Mouse (Mus musculus): ENCODE measurements around the gene Denr. TPM values are rescaled to one million over a fixed set of nuclear protein-coding genes. Genes with fewer than 3 reads are reported as not detected.

Denr gene
- polyA plus RNA-seq, 1 experiment from 2014 or later = 117 TPM

DNA sequence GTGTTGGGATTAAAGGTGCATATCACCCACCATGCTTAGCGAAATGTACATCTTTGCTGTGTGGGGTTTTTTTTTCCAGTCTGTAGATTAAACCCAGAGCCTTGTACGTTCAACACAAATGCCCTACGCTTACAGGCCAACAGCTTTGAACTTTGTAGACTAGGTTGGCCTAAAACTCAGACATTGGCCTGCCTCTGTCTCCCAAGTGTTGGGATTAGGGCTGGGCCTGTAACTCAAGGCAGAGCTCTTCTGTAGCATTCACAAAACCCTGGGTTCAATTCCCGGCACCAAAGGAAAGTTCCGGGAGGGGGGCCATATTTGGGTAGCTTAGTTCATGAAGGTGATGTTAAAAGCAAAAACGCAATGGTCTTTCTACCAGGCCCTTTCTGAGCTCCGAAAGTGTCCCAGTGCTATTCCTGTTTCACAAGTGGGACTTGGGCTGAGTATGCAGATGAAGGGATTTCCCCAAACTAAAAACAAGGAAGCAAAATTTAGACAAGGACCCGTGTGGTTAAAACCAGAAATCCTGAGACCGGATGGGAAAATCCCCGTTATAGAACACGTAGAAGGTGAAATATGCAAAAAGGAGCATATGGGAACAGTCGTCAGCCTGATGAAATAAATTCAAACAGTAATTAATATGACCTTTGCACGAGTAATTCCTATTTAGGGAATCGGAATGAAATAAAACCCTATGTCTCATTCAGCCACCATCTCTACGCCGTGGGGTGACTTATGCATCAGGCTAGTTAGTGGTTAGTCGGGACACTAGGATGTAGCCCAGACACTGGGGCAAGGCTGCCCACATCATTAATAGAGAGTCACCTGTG lies 614 bp upstream of the Denr start:
- ATAC-seq (no peak), DNase-seq (ENCODE audit: low read depth, low spot score) (peak; percentile 42)
- H3K27me3 ChIP-seq = no peaks in the 10 kb centered on the region
- in situ Hi-C loops (cut with MboI; ENCODE audit: low pct_unique_long_range_greater_than_20kb) = loop anchor here (5.0 kb wide), 1 partner anchor 89 kb away; no protein-coding TSS in a partner anchor
- POLR2A ChIA-PET = no interaction called here
- no peak for TF ChIP-seq CTCF (IDR thresholded peaks at IDR 0.05)
- CTCF ChIA-PET = interaction anchor here (0.6 to 1.1 kb wide), 5 partner anchors 86 to 297 kb away, joined by 3 read pairs; no protein-coding TSS in a partner anchor

DNA sequence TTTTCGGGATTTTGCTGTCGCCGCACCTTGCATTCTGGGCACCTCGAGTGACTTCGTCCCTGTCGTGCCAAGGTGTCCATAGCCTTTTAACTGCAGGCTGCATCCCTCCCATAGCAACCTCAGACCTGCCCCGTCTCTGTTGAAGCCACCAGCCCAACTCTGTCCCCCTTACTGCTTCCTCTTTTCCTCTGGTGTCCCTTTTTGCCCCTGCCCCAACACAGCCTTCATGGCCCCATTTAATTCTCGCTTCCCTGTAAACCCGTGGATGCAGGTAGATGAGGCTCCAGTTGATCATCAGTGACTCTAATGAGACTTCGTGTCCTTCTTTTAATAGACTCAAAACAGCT lies 629 bp downstream of the Denr start:
- in situ Hi-C loops (cut with MboI; ENCODE audit: low pct_unique_long_range_greater_than_20kb) = loop anchor here (5.0 kb wide), 1 partner anchor 90 kb away; no protein-coding TSS in a partner anchor
- no peak for ATAC-seq
- no peaks in the 10 kb centered on the region for H3K27me3 ChIP-seq
- POLR2A ChIA-PET = interaction anchor here (0.5 kb wide), 1 partner anchor 15 kb away, joined by 3 read pairs; no protein-coding TSS in a partner anchor
- DNase-seq (ENCODE audit: low read depth, low spot score) = no peak
- CTCF ChIA-PET = interaction anchor here (0.7 to 1.7 kb wide), 3 partner anchors 12 to 87 kb away, joined by 3 to 7 read pairs (median 3); no protein-coding TSS in a partner anchor
- TF ChIP-seq CTCF (IDR thresholded peaks at IDR 0.05) = no peak

DNA sequence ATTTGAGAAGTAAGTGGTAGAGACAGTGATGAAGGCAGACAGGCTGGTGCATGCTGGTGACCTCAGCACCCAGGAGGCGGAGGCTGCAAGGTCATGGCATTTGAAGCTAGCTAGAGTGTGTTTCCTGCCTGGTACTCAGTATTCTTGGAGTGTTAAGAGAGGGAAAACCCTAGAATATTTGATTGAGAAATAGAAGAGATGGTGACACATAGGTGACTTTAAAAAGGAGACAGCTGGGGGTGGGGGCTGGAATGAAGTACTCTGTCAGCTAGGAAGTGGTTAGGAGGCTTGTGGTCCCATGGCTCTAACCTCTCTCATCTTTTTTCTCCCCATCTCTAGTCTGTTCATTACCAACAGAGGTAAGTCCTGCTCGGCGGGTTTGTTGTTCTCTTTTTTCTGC lies 7.9 kb downstream of the Denr start:
- ChIA-PET POLR2A (no interaction called here), CTCF (interaction anchor here (1.4 to 1.8 kb wide), 3 partner anchors 8 to 13 kb away, joined by 3 to 6 read pairs (median 4); partner anchors contain the start of gene Gm43518)
- H3K27me3 ChIP-seq = no peaks in the 10 kb centered on the region
- ATAC-seq = no peak
- TF ChIP-seq CTCF (IDR thresholded peaks at IDR 0.05) = no peak
- DNase-seq (ENCODE audit: low read depth, low spot score) = no peak
- in situ Hi-C loops (cut with MboI; ENCODE audit: low pct_unique_long_range_greater_than_20kb) = loop anchor here (5.0 kb wide), 1 partner anchor 288 kb away; no protein-coding TSS in a partner anchor

DNA sequence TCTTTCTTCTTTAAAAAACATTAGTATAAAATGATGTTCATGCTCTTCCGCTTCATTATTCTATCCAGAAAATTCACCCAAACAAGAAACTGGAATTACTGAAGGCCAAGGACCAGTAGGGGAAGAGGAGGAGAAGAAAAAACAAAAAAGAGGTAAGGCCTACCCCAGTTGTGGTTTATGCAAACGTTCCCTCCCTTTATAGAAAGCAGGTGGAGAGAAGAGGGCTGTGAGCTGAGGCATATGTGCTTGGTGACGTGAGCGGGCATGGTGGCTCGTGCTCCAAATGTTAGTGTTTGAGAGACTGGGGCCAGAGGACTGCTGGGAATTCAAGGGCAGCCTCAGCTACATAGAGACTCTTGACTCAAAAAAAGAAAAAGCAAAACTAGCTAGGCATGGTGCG lies 15.1 kb downstream of the Denr start:
- H3K27me3 ChIP-seq = no peaks in the 10 kb centered on the region
- TF ChIP-seq CTCF (IDR thresholded peaks at IDR 0.05) = no peak
- no peak for ATAC-seq
- no peak for DNase-seq (ENCODE audit: low read depth, low spot score)
- ChIA-PET CTCF (no interaction called here), POLR2A (interaction anchor here (1.3 kb wide), 1 partner anchor 9 kb away, joined by 3 read pairs; no protein-coding TSS in a partner anchor)
- in situ Hi-C loops (cut with MboI; ENCODE audit: low pct_unique_long_range_greater_than_20kb) = no loop called here

DNA sequence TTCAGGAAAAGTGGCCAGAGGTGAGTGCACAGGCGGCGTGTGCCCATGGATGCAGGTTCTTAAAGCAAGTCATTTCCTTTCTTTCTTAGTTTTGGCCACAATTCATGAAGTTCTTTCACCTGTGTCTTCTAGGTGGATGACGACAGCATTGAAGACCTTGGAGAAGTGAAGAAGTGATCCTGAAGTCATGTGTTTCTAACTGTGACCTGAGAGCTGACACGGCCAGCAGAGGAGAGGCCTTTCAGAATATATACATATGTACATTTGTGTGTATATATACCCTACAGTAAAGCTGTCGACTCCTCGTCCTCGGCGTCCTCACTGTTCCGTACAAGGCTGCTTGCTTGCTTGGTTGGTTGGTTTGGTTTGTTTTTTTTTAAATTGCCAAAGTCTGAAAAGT lies 20.1 kb downstream of the Denr start, which contains the start of gene Gm43518:
Gm43518 (plus strand) TSS at position 301 of the 400 bp plus-strand sequence.
- no peak for ATAC-seq
- in situ Hi-C loops (cut with MboI; ENCODE audit: low pct_unique_long_range_greater_than_20kb) = no loop called here
- ChIA-PET POLR2A (no interaction called here), CTCF (interaction anchor here (0.9 to 1.6 kb wide), 2 partner anchors 10 to 13 kb away, joined by 3 to 5 read pairs; no protein-coding TSS in a partner anchor)
- no peak for DNase-seq (ENCODE audit: low read depth, low spot score)
- no peak for TF ChIP-seq CTCF (IDR thresholded peaks at IDR 0.05)
- no peaks in the 10 kb centered on the region for H3K27me3 ChIP-seq

DNA sequence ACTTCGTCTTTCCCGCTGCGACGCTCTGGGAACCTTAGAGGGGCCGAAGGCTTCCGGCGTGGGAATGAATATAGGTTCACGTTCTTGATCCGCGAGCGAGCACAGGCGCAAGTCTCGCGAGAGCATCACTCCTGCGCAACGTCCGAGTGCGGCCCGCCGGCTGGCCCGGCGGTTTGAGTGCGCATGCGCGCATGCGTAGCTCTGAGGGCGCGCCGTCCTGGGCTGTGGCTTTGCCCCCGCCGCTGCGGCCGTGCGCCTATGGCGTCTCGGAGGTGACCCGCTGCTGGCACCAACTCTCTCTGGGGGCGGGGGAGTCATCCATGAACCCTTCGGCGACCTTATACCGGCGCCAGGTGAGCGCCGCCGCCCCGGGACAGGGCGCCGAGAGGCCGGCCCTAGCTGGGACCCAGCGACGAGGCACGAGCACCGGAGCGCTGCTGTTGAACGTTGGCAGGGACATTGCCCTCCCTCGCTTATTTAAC lies 23.6 kb downstream of the Denr start, which contains the start of gene Ccdc62:
Ccdc62 (plus strand) TSS at position 172 of the 482 bp plus-strand sequence.
- ATAC-seq = peak; percentile 85

DNA sequence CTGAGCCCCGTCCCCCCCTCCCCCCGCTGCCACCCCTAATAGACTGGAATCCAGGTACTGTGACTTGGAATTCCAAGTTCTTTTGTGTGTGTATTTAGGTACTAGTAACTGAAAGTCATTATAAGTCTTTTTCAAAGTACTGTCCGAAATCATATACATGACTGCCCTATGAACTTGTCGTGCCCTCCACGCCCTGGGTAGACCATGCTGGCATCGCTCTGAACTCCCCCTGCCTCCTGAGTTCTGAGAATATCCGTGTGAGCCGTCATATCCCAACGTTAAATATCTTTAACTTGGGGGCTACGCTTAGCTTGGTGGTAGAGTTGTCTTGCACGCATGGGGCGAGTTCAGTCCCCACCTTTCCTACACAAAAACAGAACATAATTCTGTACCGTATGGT lies 24.2 kb downstream of the Denr start:
- ATAC-seq (no peak), DNase-seq (ENCODE audit: low read depth, low spot score) (no peak)
- POLR2A ChIA-PET = interaction anchor here (0.6 to 1.4 kb wide), 4 partner anchors 10 to 162 kb away, joined by 3 to 4 read pairs (median 3); no protein-coding TSS in a partner anchor
- CTCF ChIA-PET = interaction anchor here (1.3 kb wide), 1 partner anchor 104 kb away, joined by 3 read pairs; no protein-coding TSS in a partner anchor
- in situ Hi-C loops (cut with MboI; ENCODE audit: low pct_unique_long_range_greater_than_20kb) = no loop called here
- H3K27me3 ChIP-seq = no peaks in the 10 kb centered on the region
- no peak for TF ChIP-seq CTCF (IDR thresholded peaks at IDR 0.05)

More for the DNA sequence above, 23.6 kb downstream of the Denr start, which contains the start of gene Ccdc62:
- CTCF ChIA-PET = interaction anchor here (1.1 to 1.3 kb wide), 2 partner anchors 10 to 103 kb away, joined by 3 read pairs; no protein-coding TSS in a partner anchor
- DNase-seq (ENCODE audit: low read depth, low spot score) = peak; percentile 81
- H3K27me3 ChIP-seq = no peaks in the 10 kb centered on the region
- no peak for TF ChIP-seq CTCF (IDR thresholded peaks at IDR 0.05)
- POLR2A ChIA-PET = interaction anchor here (1.3 to 1.4 kb wide), 2 partner anchors 10 to 62 kb away, joined by 3 to 4 read pairs; no protein-coding TSS in a partner anchor
- in situ Hi-C loops (cut with MboI; ENCODE audit: low pct_unique_long_range_greater_than_20kb) = no loop called here

DNA sequence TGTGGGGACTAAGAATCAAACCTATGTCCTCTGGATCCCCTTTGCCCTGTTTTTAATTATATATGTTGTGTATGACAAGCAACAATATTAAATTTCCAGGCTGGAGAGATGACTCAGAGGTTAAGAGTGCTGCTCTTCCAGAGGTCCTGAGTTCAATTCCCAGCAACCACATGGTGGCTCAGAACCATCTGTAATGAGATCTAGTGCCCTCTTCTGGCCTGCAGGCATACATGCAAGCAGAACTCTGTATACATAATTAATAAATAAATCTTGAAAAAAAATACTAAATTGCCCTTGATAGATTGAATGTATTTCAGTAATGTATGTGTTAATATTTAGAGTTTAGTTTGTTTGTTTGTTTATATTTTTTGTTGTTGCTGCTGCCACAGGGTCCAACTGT lies 26.0 kb downstream of the Denr start:
- ChIA-PET CTCF (interaction anchor here (0.9 kb wide), 1 partner anchor 23 kb away, joined by 3 read pairs; no protein-coding TSS in a partner anchor), POLR2A (interaction anchor here (0.5 kb wide), 1 partner anchor 23 kb away, joined by 3 read pairs; no protein-coding TSS in a partner anchor)
- no peaks in the 10 kb centered on the region for H3K27me3 ChIP-seq
- peak; percentile 62 for TF ChIP-seq CTCF (IDR thresholded peaks at IDR 0.05)
- ATAC-seq (no peak), DNase-seq (ENCODE audit: low read depth, low spot score) (no peak)
- in situ Hi-C loops (cut with MboI; ENCODE audit: low pct_unique_long_range_greater_than_20kb) = no loop called here

DNA sequence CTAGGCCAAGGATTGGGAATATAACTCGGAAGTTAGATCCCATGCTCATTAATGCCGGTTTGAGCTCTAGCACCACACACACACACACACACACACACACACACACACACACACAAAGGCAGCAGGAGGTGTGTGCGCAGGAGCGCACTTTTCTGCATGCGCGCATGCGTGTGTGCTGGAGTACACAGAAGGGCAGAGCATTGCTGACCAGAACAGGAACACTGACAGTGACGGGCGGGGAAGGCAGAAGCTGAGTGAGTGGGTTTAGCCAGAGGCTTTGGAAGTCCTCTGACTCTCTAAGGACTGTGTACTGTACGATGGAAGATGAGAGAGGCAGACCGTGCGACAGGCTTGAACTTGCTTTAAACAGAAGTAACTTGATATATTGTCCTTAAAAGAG lies 26.6 kb downstream of the Denr start:
- no peak for ATAC-seq

DNA sequence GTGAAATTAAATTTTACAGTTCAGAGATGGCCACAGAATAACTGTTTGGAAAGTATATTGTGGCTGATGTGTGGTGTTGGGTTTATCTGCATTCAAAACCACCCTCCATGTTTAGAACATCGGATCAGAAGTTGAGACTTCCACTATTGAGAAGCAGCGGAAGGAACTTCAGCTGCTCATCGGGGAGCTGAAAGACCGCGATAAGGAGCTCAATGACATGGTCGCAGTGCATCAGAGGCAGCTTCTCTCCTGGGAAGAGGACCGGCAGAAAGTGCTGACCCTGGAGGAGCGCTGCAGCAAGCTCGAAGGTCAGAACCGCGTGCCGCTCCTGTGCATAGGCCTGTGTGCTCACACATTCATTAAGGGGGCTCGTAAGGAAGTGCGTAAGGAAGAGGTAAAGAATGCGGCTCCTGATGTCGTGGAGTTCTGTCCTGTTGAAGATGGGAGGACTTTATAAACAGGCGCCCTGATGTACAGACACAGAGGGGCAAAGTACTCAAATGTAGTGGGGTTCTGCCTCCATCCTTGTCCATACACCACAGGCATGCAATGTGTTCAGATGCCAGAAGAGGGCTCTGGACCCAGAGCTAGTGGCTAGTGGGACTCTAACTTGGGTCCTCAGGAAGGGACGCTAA lies 27.1 kb downstream of the Denr start:
- DNase-seq (ENCODE audit: low read depth, low spot score) = no peak
- H3K27me3 ChIP-seq = no peaks in the 10 kb centered on the region
- ChIA-PET CTCF (interaction anchor here (1.0 kb wide), 1 partner anchor 151 kb away, joined by 3 read pairs; no protein-coding TSS in a partner anchor), POLR2A (no interaction called here)
- TF ChIP-seq CTCF (IDR thresholded peaks at IDR 0.05) = peak; percentile 47
- ATAC-seq = no peak
- in situ Hi-C loops (cut with MboI; ENCODE audit: low pct_unique_long_range_greater_than_20kb) = no loop called here

More for the DNA sequence above, 26.6 kb downstream of the Denr start:
- no peak for DNase-seq (ENCODE audit: low read depth, low spot score)
- in situ Hi-C loops (cut with MboI; ENCODE audit: low pct_unique_long_range_greater_than_20kb) = no loop called here
- CTCF ChIA-PET = interaction anchor here (0.9 to 1.0 kb wide), 2 partner anchors 23 to 151 kb away, joined by 3 read pairs; no protein-coding TSS in a partner anchor
- POLR2A ChIA-PET = no interaction called here
- no peaks in the 10 kb centered on the region for H3K27me3 ChIP-seq
- no peak for TF ChIP-seq CTCF (IDR thresholded peaks at IDR 0.05)

Measured in Patski (cell line).